Mouse (Mus musculus): ENCODE measurements around the gene Supt6.

GRCm38 (mm10) chr11:78168541-78169468 lies 77.0 kb downstream of the Supt6 start:
- TF ChIP-seq CTCF (IDR thresholded peaks at IDR 0.05; ENCODE audit: extremely low read depth, insufficient read depth, low read length), result no peak
- TF ChIP-seq POLR2A (IDR thresholded peaks at IDR 0.05; ENCODE audit: extremely low read depth, insufficient read depth, low read length), result no peak
